Mouse (Mus musculus) stomach, postnatal 0 days (tissue): Measurements from ENCODE around the gene Aar2. TPM values are rescaled to one million over a fixed set of nuclear protein-coding genes. Genes with fewer than 3 reads are reported as not detected.
A peak's percentile ranks its signal among the peaks of the same experiment; 100 is the strongest.
"Not testable (repeated sequence)": the region's sequence is repeated elsewhere in the genome, so short reads cannot be mapped to it uniquely, and the experiment has no call there.

Source experiments
- ATAC-seq: fragments of 200-750 bp; cut with Nextera tagmentation; 2 replicates; pipeline ENCODE4 v1.8.0; 2017; ENCODE audit not compliant: low FRiP score, low TSS enrichment
- DNase-seq: peaks from one replicate; pipeline ENCODE4 v3.0.0-alpha.2; 2016; ENCODE audit warnings: low spot score
- H3K27ac ChIP-seq: fragments of 300-500 bp; sonication (generic); replicated peaks from 2 replicates; pipeline ENCODE4 v1.5.1; 2014; ENCODE audit warnings: mild to moderate bottlenecking, control low read depth
- H3K27me3 ChIP-seq: fragments of 300-500 bp; sonication (generic); 2 replicates; pipeline ENCODE4 v1.6.1; 2014; ENCODE audit warnings: low read length; ENCODE audit not compliant: control insufficient read depth, insufficient read depth
- H3K36me3 ChIP-seq: fragments of 300-500 bp; sonication (generic); 2 replicates; pipeline ENCODE4 v1.6.1; 2014; ENCODE audit warnings: low read length, mixed read lengths; ENCODE audit not compliant: control insufficient read depth, insufficient read depth
- H3K4me1 ChIP-seq: fragments of 300-500 bp; sonication (generic); replicated peaks from 2 replicates; pipeline ENCODE4 v1.6.1; 2014; ENCODE audit warnings: antibody characterized with exemption; ENCODE audit not compliant: control insufficient read depth, insufficient read depth
- H3K4me2 ChIP-seq: fragments of 300-500 bp; sonication (generic); replicated peaks from 2 replicates; pipeline ENCODE4 v1.6.1; 2014; ENCODE audit warnings: low read depth, mild to moderate bottlenecking, control low read depth, moderate library complexity
- H3K4me3 ChIP-seq: fragments of 300-500 bp; sonication (generic); 2 replicates; pipeline ENCODE4 v1.5.1; 2014; ENCODE audit warnings: low read depth, low read length, control low read depth
- H3K9ac ChIP-seq: fragments of 300-500 bp; sonication (generic); 2 replicates; pipeline ENCODE4 v1.6.1; 2014; ENCODE audit warnings: mild to moderate bottlenecking, low read length, control low read depth, mixed read lengths
- H3K9me3 ChIP-seq: fragments of 300-500 bp; sonication (generic); 2 replicates; pipeline ENCODE4 v1.6.1; 2016; ENCODE audit warnings: low read length; ENCODE audit not compliant: control insufficient read depth
- CTCF ChIP-seq: IDR thresholded peaks from 2 replicates; pipeline ENCODE4 v1.5.1; 2016; ENCODE audit warnings: antibody characterized with exemption, low read depth, mild to moderate bottlenecking, moderate library complexity
- EP300 ChIP-seq: optimal IDR thresholded peaks from 2 replicates; pipeline ENCODE3; 2016; ENCODE audit warnings: antibody characterized with exemption
- WGBS: fragments of 180-500 bp; shearing (Covaris S2); extraction: QIAGEN DNeasy Blood & Tissue Kit; methylation state at CpG from one replicate; pipeline ENCODE4 v1.1.7; 2014; 5-methylcytosine and 5-hydroxymethylcytosine counted together
- polyA plus RNA-seq: library from polyadenylated mRNA; unstranded; fragments of >200 nt; fragmentation: Nextera tagmentation; extraction: Ambion mirVana; gene quantifications from 2 replicates; pipeline ENCODE4 v1.2.1, GENCODE M21; 2015

Gene Aar2
- polyA plus RNA-seq, 1 experiment from 2014 or later, result 21.1 TPM

GRCm38 (mm10) chr2:156515102-156515501, 32.3 kb upstream of the Aar2 start:
- Histone ChIP-seq H3K27me3 (no peaks in the 10 kb centered on the region), H3K27ac (no peak overlapping the region), H3K4me3 (no peak overlapping the region), H3K9ac (no peak overlapping the region), H3K9me3 (no peaks in the 10 kb centered on the region), H3K4me2 (no peak overlapping the region), H3K36me3 (peaks cover 9% of the 10 kb centered on the region; the same call in 1 of the 2 replicates), H3K4me1 (no peaks in the 10 kb centered on the region)
- TF ChIP-seq CTCF (no peak), EP300 (no peak)
- ATAC-seq, result no peak
- 69% methylated on average over 9 of the region's 9 CpGs for WGBS
- DNase-seq, result no peak

- Histone ChIP-seq H3K4me1 (no peaks in the 10 kb centered on the region), H3K36me3 (peaks cover 9% of the 10 kb centered on the region; the same call in 1 of the 2 replicates), H3K4me2 (no peak overlapping the region), H3K27ac (no peak overlapping the region), H3K4me3 (no peak overlapping the region), H3K27me3 (no peaks in the 10 kb centered on the region), H3K9ac (no peak overlapping the region), H3K9me3 (no peaks in the 10 kb centered on the region)
- WGBS, result 20% methylated on average over 7 of the region's 7 CpGs
- DNase-seq (peak; percentile 80), ATAC-seq (peak; percentile 38; the same call in 1 of the 2 replicates)
- peak; percentile 92 for TF ChIP-seq CTCF
- no peak for TF ChIP-seq EP300
These were observed 31.7 kb upstream of the Aar2 start for GRCm38 (mm10) chr2:156515565-156516185.

GRCm38 (mm10) chr2:156516678-156517077, 30.7 kb upstream of the Aar2 start:
- H3K9ac ChIP-seq, H3K4me2 ChIP-seq, H3K4me3 ChIP-seq, DNase-seq, H3K9me3 ChIP-seq, H3K27ac ChIP-seq, H3K27me3 ChIP-seq, H3K4me1 ChIP-seq, H3K36me3 ChIP-seq: not testable (repeated sequence)
- ATAC-seq, result peak; percentile 77
- 73% methylated on average over 2 of the region's 2 CpGs for WGBS

- no peak overlapping the region for H3K27ac ChIP-seq
- H3K4me1 ChIP-seq, result no peaks in the 10 kb centered on the region
- WGBS, result 87% methylated on average over 6 of the region's 6 CpGs
- peaks cover 12% of the 10 kb centered on the region for H3K36me3 ChIP-seq
- H3K4me3 ChIP-seq, result no peak overlapping the region
- no peak overlapping the region for H3K9ac ChIP-seq
- H3K4me2 ChIP-seq, result no peak overlapping the region
- DNase-seq (no peak), ATAC-seq (no peak)
- TF ChIP-seq EP300, result no peak
- TF ChIP-seq CTCF, result no peak
- H3K9me3 ChIP-seq, result no peaks in the 10 kb centered on the region
- H3K27me3 ChIP-seq, result no peaks in the 10 kb centered on the region
These were observed 29.1 kb upstream of the Aar2 start for GRCm38 (mm10) chr2:156518306-156518705.

- 90% methylated on average over 5 of the region's 5 CpGs for WGBS
- Histone ChIP-seq H3K4me3 (no peak overlapping the region), H3K4me2 (no peak overlapping the region), H3K27ac (no peak overlapping the region), H3K4me1 (no peaks in the 10 kb centered on the region), H3K9me3 (no peaks in the 10 kb centered on the region), H3K9ac (no peak overlapping the region), H3K36me3 (peaks cover 7% of the 10 kb centered on the region), H3K27me3 (no peaks in the 10 kb centered on the region)
- TF ChIP-seq CTCF (no peak), EP300 (no peak)
- ATAC-seq (no peak), DNase-seq (no peak)
These were observed 27.8 kb upstream of the Aar2 start for GRCm38 (mm10) chr2:156519584-156519983.

- peaks cover 3% of the 10 kb centered on the region for H3K36me3 ChIP-seq
- H3K4me2 ChIP-seq, result no peak overlapping the region
- no peaks in the 10 kb centered on the region for H3K27me3 ChIP-seq
- no peaks in the 10 kb centered on the region for H3K4me1 ChIP-seq
- no peaks in the 10 kb centered on the region for H3K9me3 ChIP-seq
- DNase-seq, result no peak
- 90% methylated on average over 11 of the region's 11 CpGs for WGBS
- no peak overlapping the region for H3K9ac ChIP-seq
- TF ChIP-seq EP300, result no peak
- no peak for TF ChIP-seq CTCF
- no peak overlapping the region for H3K4me3 ChIP-seq
- H3K27ac ChIP-seq, result no peak overlapping the region
- ATAC-seq, result no peak
These were observed 24.4 kb upstream of the Aar2 start for GRCm38 (mm10) chr2:156522994-156523393.
